Mouse (Mus musculus) olfactory bulb, adult 2 months (tissue): ENCODE data around the gene Npsr1.

ENCODE experiments used
- CTCF ChIP-seq: fragments of 200-500 bp; IDR thresholded peaks from 2 replicates; pipeline ENCODE4 v1.5.1; 2012; ENCODE audit warnings: low read depth, mild to moderate bottlenecking, low read length, moderate library complexity; ENCODE audit not compliant: insufficient read depth
- POLR2A ChIP-seq: fragments of 200-500 bp; IDR thresholded peaks from 2 replicates; pipeline ENCODE4 v1.6.1; 2012; ENCODE audit warnings: mild to moderate bottlenecking, low read depth, low read length, moderate library complexity; ENCODE audit not compliant: insufficient read depth

DNA sequence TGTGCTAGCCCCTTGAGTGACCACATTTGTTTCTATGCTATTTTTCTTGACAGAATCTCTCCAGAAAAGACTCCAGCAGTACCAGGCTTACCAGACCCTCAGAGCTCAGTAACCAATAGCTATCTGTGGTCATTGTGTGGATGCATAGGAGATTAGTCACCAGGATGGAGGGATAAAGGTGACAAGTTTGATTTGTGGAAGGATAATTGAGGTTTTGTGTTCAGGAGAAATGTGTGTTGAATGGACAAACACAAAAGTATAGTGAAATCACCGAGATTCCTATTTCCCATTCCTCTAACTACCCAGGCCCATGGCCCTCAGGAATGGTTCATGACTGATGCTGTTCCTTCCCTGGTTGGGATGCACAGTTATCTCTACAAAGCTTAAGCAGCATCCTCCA lies 100.5 kb downstream of the Npsr1 start:
- TF ChIP-seq CTCF: no peak
- TF ChIP-seq POLR2A: no peak
